Mouse (Mus musculus) forelimb bud, embryonic 11.5 days (tissue): ENCODE measurements at regions not wholly inside any gene's neighbourhood (a gene's known extent, or its start where the extent isn't known, plus 50 kb on each side); places are given as distances from the start of the nearest gene placed in this dataset.
"Not testable (repeated sequence)": the region's sequence is repeated elsewhere in the genome, so short reads cannot be mapped to it uniquely, and the experiment has no call there.

ENCODE experiments used
- DNase-seq: peaks from one replicate; pipeline ENCODE4 v3.0.0-alpha.2; 2012; ENCODE audit warnings: low read depth, low spot score

- DNase-seq = peak; percentile 56
These were observed 836.6 kb downstream of the Gm9195 start for GRCm38 (mm10) chr14:71654785-71655627.

DNA sequence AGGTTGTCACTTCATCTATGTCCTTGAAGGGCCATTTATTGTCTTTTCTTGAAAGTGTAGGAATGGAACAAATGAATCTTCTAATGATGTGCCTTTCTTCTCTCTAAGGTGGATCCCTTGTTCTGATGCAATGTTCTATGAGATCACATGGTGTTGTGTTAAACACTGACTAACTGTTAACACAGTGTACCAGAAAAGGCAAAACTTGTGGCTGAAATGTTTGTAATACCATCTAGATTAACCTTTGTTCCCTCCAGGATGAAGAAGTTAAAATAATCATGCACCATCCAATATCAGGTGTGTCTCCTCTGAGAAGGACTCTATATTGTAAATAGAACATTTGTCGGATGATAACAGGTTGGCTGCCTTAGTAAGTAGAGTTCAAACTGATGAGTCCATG, 849.1 kb downstream of the Gm9195 start:
- no peak for DNase-seq

DNA sequence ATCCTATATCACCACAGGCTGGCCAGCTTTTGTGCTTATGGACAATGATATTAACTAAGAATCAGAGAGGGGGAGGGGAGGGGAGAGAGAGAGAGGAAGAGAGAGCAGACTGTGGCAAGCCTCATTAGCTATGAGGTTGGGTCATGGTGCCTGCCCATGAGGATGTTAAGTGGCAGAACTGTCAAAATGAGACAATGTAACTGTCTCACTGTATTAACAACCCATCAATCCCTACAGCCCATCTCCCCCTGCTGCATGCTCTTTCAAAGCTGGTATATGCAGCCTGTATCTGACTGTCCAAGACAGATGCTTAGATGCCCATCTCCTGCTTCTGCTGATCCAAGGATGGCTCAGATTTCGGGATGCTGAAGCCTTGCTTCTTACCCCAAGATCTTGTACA, 852.6 kb downstream of the Gm9195 start:
- no peak for DNase-seq

DNA sequence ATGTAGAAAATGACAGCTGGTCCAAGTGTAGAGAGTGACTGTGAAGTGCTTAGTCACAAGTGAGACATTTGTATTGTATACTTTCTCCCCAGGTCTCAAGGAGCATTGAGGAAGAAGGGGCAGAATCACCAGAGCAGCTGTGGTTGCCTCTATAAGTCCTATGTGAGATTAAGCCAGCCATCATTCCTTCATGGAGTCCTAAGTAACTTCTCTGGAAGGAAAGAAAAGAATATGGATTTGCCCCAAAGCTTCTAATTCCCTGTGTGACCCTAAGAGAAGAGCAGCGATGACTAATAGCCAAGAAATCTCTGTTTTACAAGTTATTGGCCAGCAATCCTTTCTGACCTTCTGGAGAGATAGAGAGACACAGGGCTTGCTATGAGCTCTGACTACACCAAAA, 856.5 kb downstream of the Gm9195 start:
- DNase-seq = no peak

DNA sequence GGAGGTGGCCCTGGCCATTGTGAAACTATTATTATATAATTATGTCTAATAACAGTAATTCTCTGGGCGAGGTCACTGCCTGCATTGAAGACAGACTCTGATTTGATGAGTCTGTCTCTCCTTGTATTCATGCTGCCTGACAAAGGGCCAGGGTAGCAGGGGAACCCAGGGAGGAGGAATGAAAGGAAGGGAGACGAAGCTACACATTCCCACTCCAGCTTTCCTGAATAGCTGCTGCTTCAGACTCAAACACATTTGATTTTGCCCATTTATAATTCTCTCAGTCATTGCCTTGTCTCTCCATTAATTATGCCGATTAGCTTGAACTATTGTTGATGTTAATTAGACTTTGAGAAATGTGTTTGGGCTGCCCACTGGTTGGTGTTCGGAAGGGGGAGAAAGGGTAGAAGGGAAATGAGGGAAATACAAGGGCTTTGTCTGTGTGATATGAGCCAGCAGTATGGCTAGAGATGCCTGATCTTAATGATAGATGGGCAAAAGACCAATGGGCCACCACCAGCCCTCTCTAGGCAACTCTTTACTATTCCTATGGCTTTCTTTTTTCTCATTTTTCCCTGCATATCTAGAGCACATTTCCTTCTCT, 881.8 kb downstream of the Gm9195 start:
- no peak for DNase-seq

DNA sequence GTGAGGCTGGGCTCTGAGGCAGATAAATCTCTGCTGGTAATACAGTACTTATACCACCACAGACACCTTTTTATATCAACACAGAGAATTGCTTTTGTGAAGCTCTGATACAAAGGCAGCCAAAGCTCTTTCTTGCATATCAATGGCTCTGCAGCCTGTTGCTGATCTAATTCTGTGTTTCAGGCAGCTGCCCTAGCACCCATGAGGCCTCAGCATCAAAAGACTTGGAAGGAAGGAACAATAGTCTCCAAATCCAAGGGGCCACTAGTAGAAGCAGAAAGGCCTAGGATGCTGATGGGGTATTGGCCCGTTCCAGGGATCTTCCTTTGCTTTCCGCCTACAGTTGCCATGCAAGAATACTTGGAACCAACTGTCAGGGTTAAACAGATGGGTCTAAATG, 887.9 kb downstream of the Gm9195 start:
- DNase-seq = no peak

DNA sequence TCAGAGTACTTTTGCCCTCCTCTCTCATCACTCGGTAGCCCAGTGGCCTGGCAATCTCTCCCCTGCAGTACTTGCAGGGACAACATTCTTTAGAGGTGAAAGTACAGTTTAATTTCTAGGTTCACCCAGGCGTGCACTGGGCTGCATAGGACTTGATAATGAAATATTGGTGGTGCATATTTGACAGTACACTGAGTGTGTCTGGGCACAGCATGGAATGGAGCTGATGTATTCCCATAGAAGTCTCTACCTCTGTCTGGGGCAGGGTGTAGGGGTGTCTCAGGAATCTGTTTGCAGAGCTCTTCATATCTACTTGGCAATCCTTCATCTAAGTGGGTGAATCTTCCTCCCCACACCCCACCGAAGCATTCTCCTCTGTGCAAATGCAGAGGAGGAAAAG, 893.8 kb downstream of the Gm9195 start:
- DNase-seq = no peak

DNA sequence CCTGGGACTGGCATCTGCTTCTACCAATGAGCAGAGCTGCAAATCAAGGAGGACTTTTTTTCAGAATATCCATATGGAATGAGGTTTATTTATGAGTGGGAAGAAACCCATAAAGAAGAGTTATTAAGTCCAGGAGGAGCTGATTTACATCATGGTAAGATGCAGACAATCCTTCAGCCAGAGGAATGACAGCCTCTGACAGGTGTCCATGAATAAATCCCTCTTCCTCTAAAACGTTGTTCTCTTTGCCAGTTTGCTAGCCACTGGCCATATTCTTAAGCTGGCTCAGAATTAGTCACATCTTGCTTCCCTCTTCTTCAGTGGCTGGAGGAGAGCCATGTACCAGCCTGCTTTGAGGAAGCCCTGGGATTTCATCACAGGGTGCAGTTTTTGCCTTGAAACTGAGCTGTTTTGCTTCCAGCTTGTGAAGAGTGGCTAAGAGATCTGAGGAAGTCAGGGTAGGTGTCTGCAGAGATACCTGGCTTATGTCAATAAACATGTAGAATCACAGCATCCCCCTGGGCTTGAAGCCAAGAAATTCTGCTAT, 902.9 kb downstream of the Gm9195 start:
- no peak for DNase-seq

DNA sequence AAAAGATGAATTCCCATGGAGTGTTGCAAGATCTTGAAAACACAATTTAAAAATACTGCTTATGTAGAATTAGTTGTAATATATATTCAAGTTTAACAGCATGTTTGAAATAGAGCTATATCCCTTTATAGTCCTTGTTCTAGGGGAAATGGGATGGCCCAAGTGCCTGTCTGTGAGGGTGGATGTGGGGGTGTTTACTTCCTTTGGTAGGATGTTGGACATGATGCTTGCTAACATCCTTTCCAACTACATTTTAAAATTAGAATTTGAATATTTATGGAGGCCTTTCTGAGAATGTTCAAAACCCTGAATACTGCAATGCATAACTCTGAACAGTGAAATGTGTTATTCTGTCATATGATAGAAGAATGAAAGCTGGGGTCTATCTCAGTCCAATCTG, 903.6 kb downstream of the Gm9195 start:
- DNase-seq = no peak

GRCm38 (mm10) chr14:71564816-71565215, 926.8 kb downstream of the Gm9195 start:
- no peak for DNase-seq

- no peak for DNase-seq
These were observed 929.7 kb downstream of the Gm9195 start for GRCm38 (mm10) chr14:71561906-71562305.

DNA sequence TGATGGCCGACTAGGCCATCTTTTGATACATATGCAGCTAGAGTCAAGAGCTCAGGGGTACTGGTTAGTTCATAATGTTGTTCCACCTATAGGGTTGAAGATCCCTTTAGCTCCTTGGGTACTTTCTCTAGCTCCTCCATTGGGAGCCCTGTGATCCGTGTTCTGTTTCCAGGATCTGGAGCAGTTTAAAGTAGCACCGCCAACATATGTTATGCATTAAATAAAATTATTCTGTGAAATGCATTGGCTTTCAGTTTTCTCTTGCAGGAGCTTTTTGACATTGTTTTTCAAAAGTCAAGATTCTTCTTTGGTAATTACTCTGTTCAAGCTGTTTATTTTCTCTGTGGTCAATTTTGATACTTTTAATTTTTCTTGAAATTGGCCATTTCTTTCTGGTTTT, 937.3 kb downstream of the Gm9195 start:
- not testable (repeated sequence) for DNase-seq

DNA sequence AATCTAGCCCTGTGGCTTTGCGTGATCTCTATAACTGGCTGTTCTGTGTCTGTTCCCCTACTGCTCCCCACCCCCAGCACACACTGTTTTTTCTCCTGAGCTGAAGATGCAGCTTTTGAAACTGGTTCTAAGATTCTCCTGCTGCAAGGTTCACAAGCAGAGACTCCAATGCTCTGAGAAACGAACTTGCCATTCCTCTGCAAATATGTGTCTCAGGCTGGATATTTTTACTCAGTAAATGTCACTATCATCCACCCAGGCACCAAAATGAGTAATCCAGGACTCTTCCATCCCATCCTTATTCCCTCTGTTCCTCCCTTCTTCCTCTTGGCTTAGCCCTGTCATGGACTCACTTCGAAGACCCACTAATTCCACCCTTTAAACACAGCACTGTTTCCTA, 943.9 kb upstream of the Fam160b2 start:
- no peak for DNase-seq

DNA sequence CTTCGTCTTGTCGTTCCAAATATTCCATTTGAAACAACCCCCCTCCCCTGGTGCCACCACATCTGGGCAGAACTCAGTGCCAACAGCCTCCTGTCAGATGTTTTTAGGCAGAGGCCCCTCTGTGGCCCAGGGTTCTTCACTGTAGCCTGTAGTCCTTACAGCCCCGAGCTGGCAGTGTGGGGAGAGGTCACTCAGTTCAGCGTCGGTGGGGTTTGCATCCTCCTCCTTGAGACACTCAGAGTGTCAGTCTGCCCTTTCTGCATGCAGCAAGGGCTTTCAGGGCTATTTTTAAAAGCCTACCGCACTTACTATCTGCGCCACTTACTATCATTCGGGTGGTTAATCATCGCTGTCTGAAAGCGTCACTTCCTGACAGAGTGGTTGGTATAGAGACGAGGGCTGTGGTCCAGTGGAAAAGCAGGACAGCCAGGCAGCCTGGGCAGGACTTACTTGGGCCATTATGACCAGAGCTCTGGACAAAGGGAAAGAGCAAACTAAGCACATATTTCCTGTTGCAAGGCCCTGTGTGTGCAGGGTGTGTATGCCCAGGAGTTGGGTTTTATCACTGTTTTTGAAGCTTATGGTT, 932.5 kb upstream of the Fam160b2 start:
- no peak for DNase-seq

- no peak for DNase-seq
These were observed 931.7 kb upstream of the Fam160b2 start for GRCm38 (mm10) chr14:71531298-71531697.

GRCm38 (mm10) chr14:71530421-71530820, 930.8 kb upstream of the Fam160b2 start:
- DNase-seq = no peak

DNA sequence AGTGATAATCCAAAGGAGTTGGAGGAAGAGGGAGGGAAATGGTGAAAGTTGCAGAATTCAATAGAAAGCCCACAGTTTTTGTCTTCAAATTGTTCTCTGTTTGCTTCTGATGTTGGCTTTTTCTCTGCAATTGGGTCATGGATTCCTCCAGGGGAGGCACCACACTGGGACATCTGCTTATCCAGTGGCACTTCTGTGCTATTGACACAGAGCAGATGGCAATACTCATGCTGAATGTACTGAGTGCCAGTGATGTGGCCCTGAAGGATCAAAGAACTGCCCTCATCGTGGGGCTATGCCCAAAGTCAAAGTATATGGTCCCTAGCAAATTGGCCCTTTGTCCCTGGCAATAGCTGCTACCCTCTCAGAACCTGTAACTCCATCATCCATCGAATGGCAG, 918.9 kb upstream of the Fam160b2 start:
- no peak for DNase-seq

DNA sequence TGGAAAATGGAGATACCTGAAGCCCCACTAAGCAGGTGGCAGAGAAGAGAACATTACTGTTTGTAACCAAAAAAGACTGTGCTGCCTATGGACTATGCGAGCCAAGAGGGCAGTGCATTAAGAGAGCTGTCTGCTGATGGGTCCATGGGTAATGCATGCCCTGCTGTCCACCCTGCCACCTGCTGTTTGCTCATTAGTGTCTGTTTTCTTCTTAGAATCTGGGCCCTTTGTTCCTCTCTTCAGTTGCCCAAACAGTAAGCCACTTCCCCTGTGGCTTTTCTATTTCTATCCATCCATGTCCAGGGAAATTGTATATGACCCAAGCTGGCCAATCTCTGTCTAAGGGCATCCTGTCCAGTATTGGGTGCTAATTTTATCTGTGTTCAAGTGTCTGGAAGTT, 901.2 kb upstream of the Fam160b2 start:
- no peak for DNase-seq

GRCm38 (mm10) chr14:71491201-71491600, 891.6 kb upstream of the Fam160b2 start:
- no peak for DNase-seq

DNA sequence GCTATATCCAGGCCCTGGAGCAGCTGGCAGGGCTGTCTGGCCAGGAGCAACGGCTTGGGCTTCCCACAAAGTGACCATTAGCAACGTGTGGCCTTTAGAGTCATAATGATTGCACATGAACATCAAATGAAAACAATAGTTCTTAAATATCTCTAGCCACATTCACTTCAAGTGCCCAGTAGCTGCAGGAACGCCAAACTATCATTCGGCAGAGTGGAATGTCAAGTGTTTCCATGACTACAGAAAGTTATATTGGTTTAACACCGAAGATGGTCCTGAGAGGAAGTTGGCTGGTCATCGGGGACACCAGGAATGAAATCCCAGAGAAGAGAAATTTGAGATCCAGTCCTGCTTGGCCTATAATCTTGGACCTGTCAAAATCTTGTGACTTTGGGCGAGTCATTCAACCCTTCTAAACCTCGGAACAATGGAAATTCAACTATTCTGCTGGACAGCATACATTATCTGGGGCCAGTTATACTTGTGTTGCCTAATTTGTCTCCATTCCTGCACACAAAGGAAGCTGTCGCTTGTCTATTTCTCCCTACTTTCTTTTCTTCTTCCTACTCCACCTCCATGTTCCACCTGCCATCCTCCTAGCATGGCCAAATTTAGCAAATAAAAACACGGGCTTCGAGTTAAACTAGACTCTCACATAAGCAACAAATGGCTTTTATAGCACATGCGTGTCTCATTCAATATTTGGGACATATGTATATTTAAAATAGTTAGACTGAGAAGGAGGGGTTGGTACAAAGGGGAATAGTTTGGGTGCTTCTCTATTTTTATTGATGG, 886.7 kb upstream of the Fam160b2 start:
- DNase-seq = no peak

GRCm38 (mm10) chr14:71475656-71476055, 876.0 kb upstream of the Fam160b2 start:
- DNase-seq = no peak

DNA sequence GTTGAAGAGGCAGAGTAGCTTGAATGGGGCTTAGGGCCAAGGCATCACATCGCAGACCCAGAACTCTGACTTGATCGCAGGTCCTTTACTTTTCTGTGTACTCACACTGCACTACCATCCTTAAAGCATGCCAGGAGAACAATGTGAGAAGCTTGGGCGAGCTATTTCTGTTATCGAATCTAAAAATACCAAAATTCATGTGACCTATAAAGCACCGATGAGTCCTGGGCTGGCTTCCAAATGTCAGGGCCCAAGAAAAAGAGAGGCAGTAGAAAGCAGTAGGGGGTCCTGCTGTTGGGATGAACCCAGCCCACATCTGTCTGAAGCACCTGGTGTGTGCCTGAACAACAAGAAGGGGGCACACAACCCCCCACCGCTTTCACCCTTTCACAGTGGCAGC, 874.3 kb upstream of the Fam160b2 start:
- no peak for DNase-seq
